Mouse (Mus musculus) retina, embryonic 14.5 days (tissue): Measurements from ENCODE around the gene Rnf217.
A peak's percentile ranks its signal among the peaks of the same experiment; 100 is the strongest.

Source experiments
- DNase-seq: peaks from one replicate; pipeline ENCODE4 v3.0.0-alpha.2; 2015; ENCODE audit warnings: low spot score

The Rnf217 gene

GRCm38 (mm10) chr10:31609066-31609961 is at the start of gene Rnf217:
Gene Rnf217, minus strand, starts transcription at chr10:31609184.
- DNase-seq = peak; percentile 75

DNA sequence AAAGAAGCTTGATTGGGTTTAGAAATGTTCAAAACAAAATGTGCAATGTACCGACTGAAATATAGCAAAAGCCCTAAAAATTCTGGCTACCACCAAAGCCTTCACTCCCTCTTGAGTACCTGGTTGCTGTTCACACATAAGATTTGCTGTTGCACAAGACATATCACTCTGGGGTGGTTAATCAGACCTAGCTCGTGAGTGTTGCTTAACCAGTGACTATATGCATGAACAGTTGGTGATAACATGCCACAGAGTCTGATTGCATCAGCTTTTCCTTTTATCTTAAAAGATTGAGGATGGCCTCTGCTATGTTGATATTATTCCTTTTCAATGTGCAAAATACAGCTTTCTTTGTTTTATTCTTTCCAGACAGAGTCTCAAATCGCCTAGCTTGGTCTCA is 38.3 kb upstream of the Rnf217 start:
- DNase-seq = no peak

DNA sequence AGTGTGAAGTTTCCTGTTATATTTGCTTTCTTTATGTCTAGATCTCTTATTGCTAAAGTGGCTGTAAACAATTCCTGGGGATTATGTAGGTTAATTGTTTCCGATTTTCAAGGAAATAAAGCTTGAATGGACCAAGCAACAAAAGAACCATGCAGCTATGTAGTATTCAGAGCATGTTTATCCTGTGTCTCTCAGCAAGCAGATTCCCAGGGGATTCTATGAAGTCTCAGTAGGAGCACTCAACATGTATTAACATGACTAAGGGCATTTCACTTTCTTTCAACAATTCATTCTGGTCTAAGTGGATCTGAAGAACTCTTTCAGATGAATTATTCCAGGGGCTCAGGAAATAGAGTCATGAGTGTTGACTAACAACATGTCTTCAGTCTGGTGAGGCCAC is 37.1 kb upstream of the Rnf217 start:
- DNase-seq = peak; percentile 3

- DNase-seq = no peak
Measured at GRCm38 (mm10) chr10:31635098-31635497, 26.1 kb upstream of the Rnf217 start.

DNA sequence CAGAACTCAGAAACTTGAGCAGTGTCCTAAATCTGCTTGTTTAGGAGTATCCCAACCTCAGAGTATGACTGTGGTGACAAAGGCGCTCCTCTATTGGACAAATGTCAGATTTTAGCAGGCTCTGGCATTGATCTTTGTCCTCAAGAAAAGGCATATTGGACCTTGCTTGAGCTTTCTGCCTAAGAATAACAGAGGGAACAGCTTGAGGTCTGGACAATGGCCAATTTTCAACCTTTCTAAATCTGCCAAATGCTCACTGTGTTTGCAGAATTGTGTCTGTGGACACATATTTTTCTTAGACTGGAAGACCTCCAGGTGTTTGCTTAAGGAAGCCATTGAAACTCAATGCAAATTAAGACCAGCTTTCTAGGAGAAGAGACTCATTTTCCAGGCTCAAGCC is 23.0 kb upstream of the Rnf217 start:
- DNase-seq = no peak

GRCm38 (mm10) chr10:31615355-31615754 is 6.4 kb upstream of the Rnf217 start:
- no peak for DNase-seq

- DNase-seq = no peak
Measured at GRCm38 (mm10) chr10:31614111-31614510, 5.1 kb upstream of the Rnf217 start.

DNA sequence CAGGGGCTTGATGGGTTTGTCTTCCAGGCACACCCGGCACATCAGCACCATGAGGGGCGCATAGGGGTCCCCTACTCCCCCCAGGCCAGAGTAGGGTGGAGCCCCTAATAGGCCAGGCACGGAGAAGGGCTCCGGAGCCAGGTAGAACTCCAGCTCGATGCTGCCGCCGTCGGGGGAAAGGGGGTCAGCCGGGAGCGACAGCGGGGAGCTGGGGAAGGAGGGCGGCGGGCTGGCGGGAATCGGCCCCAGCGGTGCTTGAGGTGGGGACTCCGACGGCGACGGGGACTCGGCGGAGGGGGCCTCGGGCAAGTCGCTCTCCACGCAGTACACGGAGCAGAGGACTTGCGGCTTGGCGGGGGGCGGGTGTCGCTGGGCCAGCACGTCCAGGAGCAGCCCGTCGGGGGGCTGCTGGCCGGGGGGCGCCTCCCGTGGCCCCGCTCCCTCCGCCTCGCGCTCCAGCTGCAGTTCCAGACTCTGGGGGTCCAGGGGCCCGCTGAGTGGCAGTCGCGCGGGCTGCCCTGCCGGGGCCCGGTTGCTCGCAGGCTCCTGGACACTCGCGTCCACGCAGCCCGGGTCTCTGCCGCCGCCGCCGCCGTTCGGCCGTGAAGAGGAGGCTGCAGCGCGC is 431 bp downstream of the Rnf217 start:
- DNase-seq = peak; percentile 50

DNA sequence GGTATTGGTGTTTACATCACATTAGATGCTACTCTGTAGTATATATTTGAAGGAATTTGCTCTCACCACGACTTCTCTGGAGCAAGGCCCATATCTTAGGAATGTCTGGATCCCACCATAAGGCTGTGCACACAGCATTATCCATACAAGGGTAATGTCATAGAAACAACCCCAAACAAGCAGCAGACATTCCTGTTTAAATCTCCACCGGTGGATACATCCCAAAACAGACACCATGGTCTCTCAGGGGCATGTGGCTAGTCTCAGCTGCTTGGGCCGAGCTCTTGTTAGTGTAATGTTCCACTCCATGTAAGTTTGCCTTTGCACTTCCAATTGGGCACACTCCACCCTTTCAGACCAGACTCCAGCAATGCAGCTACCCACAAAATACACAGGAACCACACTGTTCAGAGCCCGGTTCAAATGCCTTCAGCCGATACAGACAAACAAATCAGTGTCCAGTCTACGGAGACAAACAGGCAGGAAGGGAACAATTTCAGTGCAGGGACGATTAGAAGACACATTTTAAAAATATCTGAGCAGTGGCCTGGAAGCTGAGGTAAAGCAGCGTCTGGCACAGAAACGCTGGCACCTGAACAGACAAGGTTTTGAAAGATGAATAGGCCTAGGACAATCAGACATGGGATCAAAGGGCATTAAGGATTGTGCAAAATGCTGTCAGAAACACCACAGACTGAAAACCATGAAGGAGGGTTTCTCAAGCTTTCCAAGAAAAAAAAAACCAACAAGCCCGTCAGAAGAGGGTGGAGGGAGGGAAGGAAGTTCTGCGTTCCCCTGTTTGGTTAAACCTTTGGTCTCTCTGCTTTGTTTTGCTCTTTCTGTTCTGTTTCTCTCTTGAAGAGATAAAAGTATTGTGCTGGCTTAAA is 1.8 kb downstream of the Rnf217 start:
- peak; percentile 10 for DNase-seq

DNA sequence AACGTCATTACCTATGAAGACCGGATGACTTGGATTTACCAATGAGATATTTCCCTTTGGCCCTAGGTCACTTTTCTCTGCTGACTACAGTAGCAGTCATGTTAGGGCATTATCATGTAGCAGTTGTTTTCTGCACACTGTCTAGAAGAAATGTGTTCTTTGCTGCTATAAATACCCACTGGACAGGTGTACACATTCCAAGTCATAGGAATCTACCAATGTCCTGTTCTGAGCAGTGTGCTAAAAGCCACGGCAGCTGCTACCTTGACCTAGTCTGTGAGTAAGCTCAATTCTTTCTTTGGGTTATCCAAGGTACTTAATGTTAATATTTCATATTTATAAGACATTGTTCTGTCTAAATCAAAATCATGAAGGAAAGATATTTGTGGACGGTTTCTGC is 5.1 kb downstream of the Rnf217 start:
- DNase-seq = no peak

DNA sequence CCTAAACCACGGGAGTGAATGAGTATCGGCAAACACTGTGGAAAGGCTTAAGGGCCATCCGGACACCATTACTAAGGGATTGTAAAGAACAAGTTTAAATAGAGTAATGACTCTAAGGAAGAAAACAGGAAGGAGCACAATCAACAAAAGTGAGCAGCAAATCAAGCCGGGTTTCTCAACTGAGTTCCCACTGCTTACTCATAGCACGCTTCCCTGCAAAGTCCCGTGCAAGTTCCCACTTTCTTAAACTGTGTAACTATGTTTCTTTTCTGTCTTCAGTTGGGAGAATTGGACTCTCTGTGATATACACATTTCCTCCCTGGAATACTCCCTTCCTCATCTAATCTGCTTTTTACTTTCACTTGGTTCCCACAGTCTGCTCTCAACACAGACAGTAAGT is 8.9 kb downstream of the Rnf217 start:
- no peak for DNase-seq

DNA sequence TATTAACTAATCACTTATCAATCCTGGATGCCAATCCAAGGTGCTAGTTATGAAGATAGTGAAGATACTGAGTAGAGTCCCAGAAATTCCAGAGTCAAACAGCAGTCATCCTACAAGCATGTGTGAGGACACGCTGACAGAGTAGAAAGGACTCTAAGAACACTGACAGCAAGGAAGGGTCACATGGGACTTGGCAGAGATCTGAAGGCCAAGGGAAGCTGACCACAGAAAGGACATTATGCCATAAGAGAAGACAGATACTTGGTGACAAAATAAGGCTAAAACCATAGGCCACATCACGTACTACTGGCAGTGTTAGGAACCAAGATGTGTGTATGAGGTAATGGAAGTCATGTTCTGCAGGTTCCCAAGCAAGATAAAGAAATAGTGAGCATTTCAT is 11.1 kb downstream of the Rnf217 start:
- DNase-seq = no peak

- no peak for DNase-seq
Measured at GRCm38 (mm10) chr10:31596804-31597203, 12.2 kb downstream of the Rnf217 start.

- DNase-seq = peak; percentile 22
Measured at GRCm38 (mm10) chr10:31595326-31595725, 13.7 kb downstream of the Rnf217 start.

GRCm38 (mm10) chr10:31592741-31593524 is 16.1 kb downstream of the Rnf217 start:
- peak; percentile 10 for DNase-seq

DNA sequence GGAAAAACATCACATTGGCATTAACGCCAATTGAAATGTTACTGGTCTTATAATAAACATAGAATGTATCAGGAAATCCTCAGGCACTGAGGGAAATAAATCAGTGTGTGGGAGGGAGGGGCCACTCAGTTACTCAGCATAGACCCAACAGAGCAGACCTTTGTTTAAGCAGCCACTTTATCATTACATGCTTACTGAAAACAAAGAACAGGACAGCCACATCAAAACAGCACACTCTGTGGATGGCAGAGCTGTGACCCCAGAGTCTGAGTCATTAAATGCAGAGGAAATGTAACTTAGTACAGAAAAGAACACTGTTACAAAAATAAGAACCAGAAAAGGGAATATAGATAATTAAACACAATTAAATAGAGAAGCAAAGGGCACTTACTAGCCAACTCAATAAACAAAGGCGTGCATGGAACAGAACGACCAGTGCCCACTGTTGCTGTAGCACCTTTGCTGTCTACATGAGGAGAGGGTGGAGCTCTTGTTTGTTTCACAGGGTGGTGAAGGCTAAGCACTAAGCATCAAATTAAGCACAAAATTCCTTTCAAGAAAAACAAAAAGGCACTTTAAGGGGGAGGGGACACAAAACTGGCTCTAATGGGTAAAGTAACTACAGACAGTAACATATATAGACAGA is 16.8 kb downstream of the Rnf217 start:
- DNase-seq = no peak

- no peak for DNase-seq
Measured at GRCm38 (mm10) chr10:31580722-31581121, 28.3 kb downstream of the Rnf217 start.

GRCm38 (mm10) chr10:31580073-31580472 is 28.9 kb downstream of the Rnf217 start:
- DNase-seq = no peak

DNA sequence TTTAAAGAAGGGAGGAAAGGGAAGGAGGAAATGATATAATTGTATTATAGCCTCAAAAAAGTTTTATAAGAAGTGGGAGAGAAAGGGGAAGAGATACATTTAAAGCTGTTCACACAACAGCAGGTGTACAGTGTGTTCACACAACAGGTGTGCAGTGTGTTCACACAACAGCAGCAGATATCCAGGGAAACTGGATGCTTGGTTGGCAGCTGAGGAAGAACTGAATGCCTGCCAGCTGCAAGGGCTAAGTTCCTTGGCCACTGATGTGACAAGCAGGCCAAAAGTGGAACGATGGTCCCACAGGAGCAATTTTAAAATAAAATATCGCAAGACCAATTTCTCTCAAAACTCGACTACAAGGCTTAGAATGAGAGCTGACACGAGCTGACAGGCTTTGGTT is 35.7 kb downstream of the Rnf217 start:
- DNase-seq = no peak

DNA sequence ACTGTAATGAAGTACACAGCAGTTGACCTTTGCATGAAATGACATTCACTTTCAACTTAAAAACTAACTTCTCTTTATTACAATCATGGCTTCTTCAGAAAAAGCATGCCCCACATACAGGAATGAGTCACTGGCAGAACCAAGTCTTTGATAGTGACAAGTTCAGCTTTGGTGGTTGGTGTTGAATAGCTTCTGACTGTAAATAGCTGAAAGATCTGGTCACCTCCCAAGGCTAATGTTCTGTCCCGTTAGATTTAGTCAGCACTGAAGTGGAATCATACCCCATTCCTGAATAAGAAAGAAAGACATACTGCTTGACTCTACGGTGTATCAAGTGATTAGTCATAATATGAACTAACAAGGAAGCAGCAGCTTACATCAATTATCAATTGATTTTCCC is 51.7 kb downstream of the Rnf217 start:
- no peak for DNase-seq

DNA sequence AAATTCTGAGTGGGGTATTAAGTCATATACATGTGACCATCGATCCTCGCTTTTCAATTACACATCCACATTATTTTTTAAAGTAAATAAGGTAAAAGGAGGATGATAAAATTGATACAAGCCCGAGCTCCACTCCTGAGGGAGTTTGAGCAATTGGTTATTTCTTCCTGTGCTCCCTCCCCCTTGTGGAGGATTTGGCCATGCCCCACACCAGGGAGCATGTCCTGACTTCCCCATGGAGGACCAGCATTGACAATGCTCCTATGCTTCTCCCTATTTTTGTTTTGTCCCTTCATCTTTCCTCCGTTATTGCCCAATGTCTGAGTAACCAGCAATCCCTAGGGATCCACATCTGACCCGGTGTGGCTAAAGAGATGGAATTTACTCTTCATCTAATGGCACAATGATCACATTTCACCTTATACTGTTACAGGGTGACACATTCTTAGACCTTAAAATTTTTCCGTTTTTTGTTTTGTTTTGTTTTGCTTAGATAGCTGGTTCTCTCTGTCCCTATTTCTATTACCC is 53.5 kb downstream of the Rnf217 start:
- DNase-seq = no peak
